Mouse (Mus musculus) heart, postnatal 0 days (tissue): ENCODE results near the gene Gm10663. TPM values are rescaled to one million over a fixed set of nuclear protein-coding genes. Genes with fewer than 3 reads are reported as not detected.

Experiments used
- ATAC-seq: fragments of 200-750 bp; cut with Nextera tagmentation; 2 replicates; pipeline ENCODE4 v1.8.0; 2017; ENCODE audit warnings: low read depth, moderate number of reproducible peaks, moderate library complexity; ENCODE audit not compliant: insufficient read depth
- DNase-seq: peaks from one replicate; pipeline ENCODE4 v3.0.0-alpha.2; 2016; ENCODE audit warnings: low spot score
- H3K27ac ChIP-seq: fragments of 300-500 bp; sonication (generic); 2 replicates; pipeline ENCODE4 v1.5.1; 2014; ENCODE audit warnings: low read depth, mild to moderate bottlenecking
- H3K27me3 ChIP-seq: fragments of 300-500 bp; sonication (generic); 2 replicates; pipeline ENCODE4 v1.6.1; 2014; ENCODE audit warnings: low read length, mixed read lengths; ENCODE audit not compliant: control insufficient read depth, insufficient read depth
- H3K36me3 ChIP-seq: fragments of 300-500 bp; sonication (generic); replicated peaks from 2 replicates; pipeline ENCODE4 v1.6.1; 2014; ENCODE audit warnings: low read length, mixed read lengths; ENCODE audit not compliant: control insufficient read depth, insufficient read depth
- H3K4me1 ChIP-seq: fragments of 300-500 bp; sonication (generic); 2 replicates; pipeline ENCODE4 v1.6.1; 2014; ENCODE audit warnings: antibody characterized with exemption; ENCODE audit not compliant: control insufficient read depth, insufficient read depth
- H3K4me2 ChIP-seq: fragments of 300-500 bp; sonication (generic); 2 replicates; pipeline ENCODE4 v1.6.1; 2014; ENCODE audit warnings: low read depth, mild to moderate bottlenecking, low read length, moderate library complexity
- H3K4me3 ChIP-seq: fragments of 300-500 bp; sonication (generic); 2 replicates; pipeline ENCODE4 v1.5.1; 2014; ENCODE audit warnings: low read depth, low read length
- H3K9ac ChIP-seq: fragments of 300-500 bp; sonication (generic); replicated peaks from 2 replicates; pipeline ENCODE4 v1.6.1; 2014; ENCODE audit warnings: low read depth, low read length, mixed read lengths
- H3K9me3 ChIP-seq: fragments of 300-500 bp; sonication (generic); replicated peaks from 2 replicates; pipeline ENCODE4 v1.6.1; 2016; ENCODE audit warnings: low read length; ENCODE audit not compliant: control insufficient read depth
- CTCF ChIP-seq: IDR thresholded peaks from 2 replicates; pipeline ENCODE4 v1.5.1; 2016; ENCODE audit warnings: antibody characterized with exemption, control low read depth, low read depth
- EP300 ChIP-seq: IDR thresholded peaks from 2 replicates; pipeline ENCODE4 v1.6.1; 2016; ENCODE audit warnings: antibody characterized with exemption, low read depth
- WGBS: fragments of 180-500 bp; shearing (Covaris S2); extraction: QIAGEN DNeasy Blood & Tissue Kit; methylation state at CpG from one replicate; pipeline ENCODE4 v1.1.7; 2014; 5-methylcytosine and 5-hydroxymethylcytosine counted together
- polyA plus RNA-seq: library from polyadenylated mRNA; unstranded; fragments of >200 nt; fragmentation: Nextera tagmentation; extraction: Ambion mirVana; gene quantifications from 2 replicates; pipeline ENCODE4 v1.2.1, GENCODE M21; 2015
- total RNA-seq: library from RNA; depleted of rRNA; stranded (reverse); fragments of >200 nt; gene quantifications from 2 replicates; pipeline ENCODE4 v1.2.3, GENCODE M21; 2014; ENCODE audit warnings: low replicate concordance

Gm10663 gene
- total and polyA plus RNA-seq, 2 experiments from 2014 or later, result not detected

GRCm38 (mm10) chr8:65104041-65104440 lies 29.2 kb downstream of the Gm10663 start:
- Histone ChIP-seq H3K9me3 (no peaks in the 10 kb centered on the region), H3K27ac (no peak overlapping the region), H3K9ac (no peak overlapping the region), H3K4me1 (no peaks in the 10 kb centered on the region), H3K27me3 (no peaks in the 10 kb centered on the region), H3K4me2 (no peak overlapping the region), H3K36me3 (no peaks in the 10 kb centered on the region), H3K4me3 (no peak overlapping the region)
- no peak for DNase-seq
- no peak for TF ChIP-seq CTCF
- no peak for TF ChIP-seq EP300
- WGBS, result 42% methylated on average over 4 of the region's 4 CpGs
- ATAC-seq, result no peak

GRCm38 (mm10) chr8:65107936-65108718 lies 33.3 kb downstream of the Gm10663 start:
- no peak for TF ChIP-seq EP300
- TF ChIP-seq CTCF, result no peak
- Histone ChIP-seq H3K9me3 (no peaks in the 10 kb centered on the region), H3K36me3 (no peaks in the 10 kb centered on the region), H3K4me3 (no peak overlapping the region), H3K4me2 (no peak overlapping the region), H3K27me3 (no peaks in the 10 kb centered on the region), H3K27ac (no peak overlapping the region), H3K4me1 (no peaks in the 10 kb centered on the region), H3K9ac (no peak overlapping the region)
- no peak for ATAC-seq
- no peak for DNase-seq
- 92% methylated on average over 25 of the region's 25 CpGs for WGBS

GRCm38 (mm10) chr8:65108936-65109335 lies 34.1 kb downstream of the Gm10663 start:
- H3K9ac ChIP-seq, result no peak overlapping the region
- H3K27me3 ChIP-seq, result no peaks in the 10 kb centered on the region
- no peaks in the 10 kb centered on the region for H3K9me3 ChIP-seq
- H3K4me2 ChIP-seq, result no peak overlapping the region
- no peak overlapping the region for H3K4me3 ChIP-seq
- DNase-seq (no peak), ATAC-seq (no peak)
- 70% methylated on average over 6 of the region's 6 CpGs for WGBS
- H3K36me3 ChIP-seq, result no peaks in the 10 kb centered on the region
- no peaks in the 10 kb centered on the region for H3K4me1 ChIP-seq
- no peak for TF ChIP-seq CTCF
- no peak overlapping the region for H3K27ac ChIP-seq

- no peaks in the 10 kb centered on the region for H3K27me3 ChIP-seq
- H3K9me3 ChIP-seq, result no peaks in the 10 kb centered on the region
- DNase-seq (peak; percentile 51), ATAC-seq (no peak)
- H3K4me2 ChIP-seq, result no peak overlapping the region
- no peak overlapping the region for H3K4me3 ChIP-seq
- no peaks in the 10 kb centered on the region for H3K4me1 ChIP-seq
- no peaks in the 10 kb centered on the region for H3K36me3 ChIP-seq
- no peak overlapping the region for H3K27ac ChIP-seq
- TF ChIP-seq EP300 (no peak), CTCF (peak; percentile 85)
- WGBS, result 40% methylated on average over 5 of the region's 5 CpGs
- no peak overlapping the region for H3K9ac ChIP-seq
Measured at GRCm38 (mm10) chr8:65110285-65110691, 35.5 kb downstream of the Gm10663 start.

GRCm38 (mm10) chr8:65112092-65112491 lies 37.3 kb downstream of the Gm10663 start:
- no peak overlapping the region for H3K4me3 ChIP-seq
- no peaks in the 10 kb centered on the region for H3K4me1 ChIP-seq
- H3K27ac ChIP-seq, result no peak overlapping the region
- WGBS, result 52% methylated on average over 6 of the region's 6 CpGs
- no peaks in the 10 kb centered on the region for H3K27me3 ChIP-seq
- DNase-seq (no peak), ATAC-seq (no peak)
- no peak overlapping the region for H3K9ac ChIP-seq
- H3K4me2 ChIP-seq, result no peak overlapping the region
- no peak for TF ChIP-seq CTCF
- TF ChIP-seq EP300, result no peak
- H3K9me3 ChIP-seq, result no peaks in the 10 kb centered on the region
- no peaks in the 10 kb centered on the region for H3K36me3 ChIP-seq

GRCm38 (mm10) chr8:65126014-65126413 lies 51.2 kb downstream of the Gm10663 start:
- Histone ChIP-seq H3K9ac (no peak overlapping the region), H3K27ac (no peak overlapping the region), H3K36me3 (no peaks in the 10 kb centered on the region), H3K4me3 (no peak overlapping the region), H3K27me3 (no peaks in the 10 kb centered on the region), H3K4me1 (no peaks in the 10 kb centered on the region), H3K4me2 (no peak overlapping the region), H3K9me3 (no peaks in the 10 kb centered on the region)
- DNase-seq (no peak), ATAC-seq (no peak)
- WGBS, result 56% methylated on average over 1 of the region's 1 CpGs
- TF ChIP-seq EP300 (no peak), CTCF (no peak)
